Mouse (Mus musculus): ENCODE measurements at regions not wholly inside any gene's neighbourhood (a gene's known extent, or its start where the extent isn't known, plus 50 kb on each side); places are given as distances from the start of the nearest gene placed in this dataset.

DNA sequence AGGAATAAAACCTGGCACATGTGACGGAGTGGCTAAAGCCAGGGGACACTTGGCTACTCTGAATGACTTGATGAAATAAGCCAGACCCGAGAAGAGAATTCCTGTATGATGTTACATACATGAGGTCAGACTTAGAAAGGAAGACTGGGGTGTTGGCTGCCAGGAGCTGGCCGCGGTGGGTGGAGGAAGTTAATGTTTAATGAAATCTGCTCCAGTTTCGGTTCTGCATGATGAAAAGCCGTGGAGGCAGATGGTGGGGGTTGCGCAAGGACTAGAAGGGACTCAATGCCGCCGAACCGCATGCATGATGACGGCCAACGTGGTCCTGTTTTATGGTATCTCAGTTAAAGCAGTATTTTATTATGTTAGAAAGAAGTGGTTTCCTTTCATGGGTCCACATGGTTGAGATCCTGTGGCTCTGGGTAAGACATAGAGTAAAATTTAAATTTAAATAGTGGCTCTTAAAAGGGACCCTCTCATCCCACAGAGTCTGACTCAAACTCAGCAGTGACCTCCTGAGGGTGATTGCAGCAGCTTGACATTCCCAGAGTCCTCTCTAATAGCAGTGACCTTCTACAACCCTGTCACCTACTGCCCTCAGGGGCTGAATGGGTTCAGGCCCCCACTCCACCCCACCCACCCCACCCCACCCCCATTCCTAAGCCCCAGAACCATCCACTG, 91.6 kb upstream of the Gpr12 start:
- no peaks in the 10 kb centered on the region for H3K36me3 ChIP-seq (ENCODE audit: insufficient read depth, low read length)
- H3K4me1 ChIP-seq (replicated peaks; ENCODE audit: low read depth, low read length), result peaks cover 57% of the 10 kb centered on the region
- H3K4me3 ChIP-seq (replicated peaks; ENCODE audit: low read length), result no peak overlapping the region
- peaks cover 2% of the 10 kb centered on the region; the same call in 1 of the 2 replicates for H3K27me3 ChIP-seq (ENCODE audit: insufficient read depth, low read length)
- TF ChIP-seq NANOG (IDR thresholded peaks at IDR 0.05; ENCODE audit: borderline replicate concordance, low read length) (no peak), CTCF (conservative IDR thresholded peaks at IDR 0.05; ENCODE audit: low read length) (no peak), POU5F1 (IDR thresholded peaks at IDR 0.05; ENCODE audit: borderline replicate concordance, low read length) (no peak)
- H3K9me3 ChIP-seq (ENCODE audit: low read length), result no peaks in the 10 kb centered on the region

- no peaks in the 10 kb centered on the region for H3K36me3 ChIP-seq (ENCODE audit: insufficient read depth, low read length)
- no peak for TF ChIP-seq POU5F1 (IDR thresholded peaks at IDR 0.05; ENCODE audit: borderline replicate concordance, low read length)
- TF ChIP-seq CTCF (conservative IDR thresholded peaks at IDR 0.05; ENCODE audit: low read length), result no peak
- no peak for TF ChIP-seq NANOG (IDR thresholded peaks at IDR 0.05; ENCODE audit: borderline replicate concordance, low read length)
- no peaks in the 10 kb centered on the region; the same call in 1 of the 2 replicates for H3K27me3 ChIP-seq (ENCODE audit: insufficient read depth, low read length)
Measured at GRCm38 (mm10) chr5:146675887-146676277, 90.8 kb upstream of the Gpr12 start.

DNA sequence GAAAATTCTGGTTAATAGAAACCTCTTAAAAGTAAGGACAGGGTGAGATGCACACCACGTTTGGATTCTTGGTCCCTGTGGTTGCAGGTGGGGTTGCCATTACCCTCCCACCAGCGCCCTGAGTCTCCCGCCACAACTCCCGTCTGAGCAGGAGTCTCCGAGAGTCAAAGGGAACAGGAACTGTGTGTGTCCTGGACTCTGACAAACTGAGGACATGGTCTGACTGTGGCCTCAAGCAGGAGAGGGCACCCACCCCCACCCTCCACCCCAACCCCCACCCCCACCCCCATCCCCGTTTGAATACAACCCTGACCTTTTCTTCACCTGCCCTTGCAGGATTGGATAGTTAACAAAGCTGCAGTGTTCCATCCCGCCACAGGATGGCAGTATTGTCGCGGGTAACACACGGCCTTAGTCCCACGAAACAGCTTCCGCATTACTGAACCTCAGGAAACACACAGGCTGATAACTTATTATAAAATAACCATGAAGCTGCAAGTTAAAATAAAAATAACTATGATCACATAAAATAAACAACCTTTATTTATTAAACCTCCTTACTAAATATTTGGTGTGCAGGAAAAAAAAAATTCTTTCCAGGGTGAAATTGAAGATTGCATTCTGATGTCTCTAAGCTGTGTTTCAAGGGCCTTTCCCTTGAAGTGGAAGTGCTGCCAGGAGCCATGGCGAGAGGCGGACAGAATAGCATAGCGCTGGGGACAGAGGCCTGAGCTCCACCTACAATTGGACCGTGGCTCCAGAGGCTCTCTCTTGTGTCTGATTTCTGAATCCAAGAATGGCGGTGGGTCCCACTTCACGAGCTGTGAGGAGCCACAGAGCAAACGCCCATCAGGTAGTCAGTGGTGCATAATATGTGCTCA, 90.2 kb upstream of the Gpr12 start:
- peaks cover 54% of the 10 kb centered on the region for H3K4me1 ChIP-seq (replicated peaks; ENCODE audit: low read depth, low read length)
- H3K36me3 ChIP-seq (ENCODE audit: insufficient read depth, low read length), result no peaks in the 10 kb centered on the region
- H3K9me3 ChIP-seq (ENCODE audit: low read length), result no peaks in the 10 kb centered on the region
- H3K4me3 ChIP-seq (replicated peaks; ENCODE audit: low read length), result peak overlapping the region; percentile 35; the same call in 1 of the 2 replicates
- TF ChIP-seq POU5F1 (IDR thresholded peaks at IDR 0.05; ENCODE audit: borderline replicate concordance, low read length) (no peak), CTCF (conservative IDR thresholded peaks at IDR 0.05; ENCODE audit: low read length) (peak; percentile 47)
- H3K27me3 ChIP-seq (ENCODE audit: insufficient read depth, low read length), result no peaks in the 10 kb centered on the region; the same call in 1 of the 2 replicates

More at GRCm38 (mm10) chr5:146675887-146676277, 90.8 kb upstream of the Gpr12 start:
- Histone ChIP-seq H3K4me3 (replicated peaks; ENCODE audit: low read length) (no peak overlapping the region; the same call in 1 of the 2 replicates), H3K4me1 (replicated peaks; ENCODE audit: low read depth, low read length) (peaks cover 57% of the 10 kb centered on the region), H3K9me3 (ENCODE audit: low read length) (no peaks in the 10 kb centered on the region)

- 0 out of 2 replicates have a peak, but pooled peaks cover 2% of the 10 kb centered on the region for H3K9me3 ChIP-seq (ENCODE audit: low read length)
- no peak for TF ChIP-seq POU5F1 (IDR thresholded peaks at IDR 0.05; ENCODE audit: borderline replicate concordance, low read length)
- TF ChIP-seq NANOG (IDR thresholded peaks at IDR 0.05; ENCODE audit: borderline replicate concordance, low read length), result no peak
- TF ChIP-seq CTCF (conservative IDR thresholded peaks at IDR 0.05; ENCODE audit: low read length), result no peak
- H3K4me3 ChIP-seq (replicated peaks; ENCODE audit: low read length), result no peak overlapping the region
- no peaks in the 10 kb centered on the region for H3K36me3 ChIP-seq (ENCODE audit: insufficient read depth, low read length)
- H3K4me1 ChIP-seq (replicated peaks; ENCODE audit: low read depth, low read length), result no peaks in the 10 kb centered on the region
- H3K27me3 ChIP-seq (ENCODE audit: insufficient read depth, low read length), result 0 out of 2 replicates have a peak, but pooled peaks cover 2% of the 10 kb centered on the region
Measured at GRCm38 (mm10) chr5:146661751-146662150, 76.7 kb upstream of the Gpr12 start.

GRCm38 (mm10) chr5:146657228-146657627, 72.2 kb upstream of the Gpr12 start:
- no peaks in the 10 kb centered on the region for H3K9me3 ChIP-seq (ENCODE audit: low read length)
- peaks cover 14% of the 10 kb centered on the region for H3K27me3 ChIP-seq (ENCODE audit: insufficient read depth, low read length)
- H3K36me3 ChIP-seq (ENCODE audit: insufficient read depth, low read length), result no peaks in the 10 kb centered on the region
- no peak for TF ChIP-seq POU5F1 (IDR thresholded peaks at IDR 0.05; ENCODE audit: borderline replicate concordance, low read length)
- no peak for TF ChIP-seq NANOG (IDR thresholded peaks at IDR 0.05; ENCODE audit: borderline replicate concordance, low read length)
- no peak for TF ChIP-seq CTCF (conservative IDR thresholded peaks at IDR 0.05; ENCODE audit: low read length)
- H3K4me1 ChIP-seq (replicated peaks; ENCODE audit: low read depth, low read length), result peaks cover 12% of the 10 kb centered on the region
- no peak overlapping the region for H3K4me3 ChIP-seq (replicated peaks; ENCODE audit: low read length)

- no peak for TF ChIP-seq POU5F1 (IDR thresholded peaks at IDR 0.05; ENCODE audit: borderline replicate concordance, low read length)
- TF ChIP-seq CTCF (conservative IDR thresholded peaks at IDR 0.05; ENCODE audit: low read length), result no peak
- TF ChIP-seq NANOG (IDR thresholded peaks at IDR 0.05; ENCODE audit: borderline replicate concordance, low read length), result no peak
- peaks cover 12% of the 10 kb centered on the region for H3K4me1 ChIP-seq (replicated peaks; ENCODE audit: low read depth, low read length)
- H3K27me3 ChIP-seq (ENCODE audit: insufficient read depth, low read length), result peaks cover 18% of the 10 kb centered on the region
- H3K36me3 ChIP-seq (ENCODE audit: insufficient read depth, low read length), result no peaks in the 10 kb centered on the region
- 0 out of 2 replicates have a peak, but pooled peaks cover 2% of the 10 kb centered on the region for H3K9me3 ChIP-seq (ENCODE audit: low read length)
- H3K4me3 ChIP-seq (replicated peaks; ENCODE audit: low read length), result no peak overlapping the region
Measured at GRCm38 (mm10) chr5:146655394-146655793, 70.4 kb upstream of the Gpr12 start.

GRCm38 (mm10) chr5:146653686-146654450, 68.8 kb upstream of the Gpr12 start:
- H3K36me3 ChIP-seq (ENCODE audit: insufficient read depth, low read length), result no peaks in the 10 kb centered on the region
- no peak overlapping the region for H3K4me3 ChIP-seq (replicated peaks; ENCODE audit: low read length)
- H3K27me3 ChIP-seq (ENCODE audit: insufficient read depth, low read length), result peaks cover 18% of the 10 kb centered on the region
- H3K4me1 ChIP-seq (replicated peaks; ENCODE audit: low read depth, low read length), result peaks cover 12% of the 10 kb centered on the region
- TF ChIP-seq POU5F1 (IDR thresholded peaks at IDR 0.05; ENCODE audit: borderline replicate concordance, low read length) (no peak), CTCF (conservative IDR thresholded peaks at IDR 0.05; ENCODE audit: low read length) (no peak), NANOG (IDR thresholded peaks at IDR 0.05; ENCODE audit: borderline replicate concordance, low read length) (no peak)
- 0 out of 2 replicates have a peak, but pooled peaks cover 5% of the 10 kb centered on the region for H3K9me3 ChIP-seq (ENCODE audit: low read length)
